Mouse (Mus musculus) MEL (cell line): Measurements from ENCODE around the gene Syt2.

Experiments used
- CTCF ChIP-seq, 3 experiments: IDR thresholded peaks in 2 of 3; conservative IDR thresholded peaks in 1 of 3; 2 replicates each; pipeline ENCODE4 v1.5.1; 2011 to 2012; ENCODE audit warnings: low read length in 3 of 3, low read depth in 2 of 3, mild to moderate bottlenecking in 2 of 3, improper control_type of control experiment in 1 of 3, inconsistent platforms in 1 of 3, mixed read lengths in 1 of 3, moderate library complexity in 1 of 3; ENCODE audit not compliant: control insufficient read depth in 1 of 3, insufficient read depth in 1 of 3, poor library complexity in 1 of 3, severe bottlenecking in 1 of 3
- MAFK ChIP-seq: IDR thresholded peaks from 2 replicates; pipeline ENCODE4 v1.6.1; 2011; ENCODE audit warnings: low read depth, mild to moderate bottlenecking, low read length, improper control_type of control experiment, borderline replicate concordance
- MAX ChIP-seq: IDR thresholded peaks from 2 replicates; pipeline ENCODE4 v1.6.1; 2011; ENCODE audit warnings: low read length, improper control_type of control experiment
- POLR2A ChIP-seq, 2 experiments: IDR thresholded peaks; 2 replicates each; pipeline ENCODE4 v1.6.1; 2011 to 2012; ENCODE audit warnings: low read length in 2 of 2, mild to moderate bottlenecking in 2 of 2, control low read depth in 1 of 2, improper control_type of control experiment in 1 of 2, low read depth in 1 of 2, moderate library complexity in 1 of 2; ENCODE audit not compliant: control insufficient read depth in 1 of 2, insufficient read depth in 1 of 2, poor library complexity in 1 of 2

GRCm38 (mm10) chr1:134766448-134766847 is 120.0 kb downstream of the Syt2 start:
- no peak for TF ChIP-seq CTCF (IDR thresholded peaks at IDR 0.05 in 2 of 3, conservative IDR thresholded peaks at IDR 0.05 in 1 of 3; ENCODE audit: control insufficient read depth in 1 of 3, insufficient read depth in 1 of 3, low read depth in 2 of 3, low read length in 3 of 3, poor library complexity in 1 of 3, severe bottlenecking in 1 of 3)
- TF ChIP-seq POLR2A (IDR thresholded peaks at IDR 0.05; ENCODE audit: control insufficient read depth in 1 of 2, insufficient read depth in 1 of 2, low read depth in 1 of 2, low read length in 2 of 2, poor library complexity in 1 of 2), result no peak
- no peak for TF ChIP-seq MAFK
- no peak for TF ChIP-seq MAX
